Mouse (Mus musculus): ENCODE data around the gene Slc39a11.
"Not testable (repeated sequence)": the region's sequence is repeated elsewhere in the genome, so short reads cannot be mapped to it uniquely, and the experiment has no call there.

Slc39a11 gene

DNA sequence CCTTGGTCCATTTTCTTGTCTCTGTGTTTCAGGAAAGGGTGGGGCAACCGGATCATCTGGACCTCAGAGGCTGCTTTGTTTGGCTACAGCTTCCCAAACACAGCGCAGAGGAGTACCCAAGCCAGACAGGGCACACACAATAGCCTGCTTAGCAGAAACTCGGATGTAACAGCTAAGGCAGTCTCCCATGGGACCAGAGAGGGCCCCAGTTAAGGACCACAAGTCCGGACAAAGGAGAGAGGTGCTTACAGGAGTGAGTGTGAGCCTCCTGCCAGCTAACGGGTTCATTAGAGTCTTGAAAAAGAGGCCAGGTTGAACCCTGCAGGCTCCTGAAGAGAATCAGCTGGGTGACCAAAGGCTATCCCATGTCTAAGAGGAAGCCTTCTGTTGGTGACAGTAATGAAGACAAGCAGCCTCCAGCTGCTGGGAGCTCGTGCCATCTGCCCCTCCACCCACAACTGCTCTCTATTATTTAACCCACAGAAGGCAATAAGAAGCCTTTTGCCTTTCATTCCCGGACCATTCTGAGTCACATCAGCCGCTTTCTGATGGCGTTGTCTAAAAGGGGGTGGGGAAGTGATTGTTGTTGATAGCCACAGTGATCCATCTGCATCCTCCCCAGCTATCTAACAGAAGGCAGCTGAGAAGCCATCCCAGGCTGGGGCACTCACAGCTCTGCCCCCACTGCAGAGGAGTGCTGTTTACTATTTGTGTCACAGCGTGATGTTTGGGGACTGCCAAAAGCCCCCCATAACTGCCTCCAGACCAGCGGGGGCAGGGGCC is 65.8 kb downstream of the Slc39a11 start:
- DNase-seq, result peak; percentile 9 to 37

DNA sequence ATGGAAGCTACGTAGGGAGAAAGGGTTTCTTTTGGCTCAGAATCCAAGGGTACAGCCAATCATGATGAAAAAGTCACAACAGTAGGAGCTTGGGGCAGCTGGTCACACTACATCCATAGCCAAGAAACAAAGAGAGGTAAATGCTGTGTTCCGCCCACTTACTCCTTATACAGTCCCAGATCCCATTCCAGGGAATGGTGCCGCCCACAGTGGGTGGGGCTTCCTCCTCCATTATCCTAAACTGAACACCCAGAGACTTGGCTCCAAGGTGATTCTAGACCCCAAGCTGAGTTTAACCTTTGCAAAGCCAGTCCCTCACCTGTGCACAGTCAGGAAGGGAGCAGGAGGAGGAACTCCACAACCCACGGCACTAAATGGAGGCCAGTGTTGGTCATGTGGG is 72.7 kb downstream of the Slc39a11 start:
- DNase-seq, result no peak

DNA sequence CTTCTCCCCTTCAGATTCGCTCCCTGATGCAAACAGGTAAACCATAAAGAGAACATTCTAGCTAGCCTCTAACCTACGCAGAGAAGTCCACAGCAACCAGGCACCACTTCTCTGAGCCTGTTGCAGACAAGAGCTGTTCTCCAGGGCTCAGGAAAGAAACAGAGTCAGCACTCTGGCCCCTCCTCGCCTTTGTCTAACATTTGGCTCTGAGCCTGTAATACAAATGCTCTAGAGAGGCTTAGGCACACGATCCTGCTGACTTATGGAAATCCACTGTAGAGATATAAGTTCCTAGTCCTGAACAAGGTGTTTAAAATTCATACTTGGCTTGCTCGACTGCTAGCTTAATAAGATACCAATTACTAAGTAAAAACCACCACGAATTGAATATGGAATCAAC is 77.2 kb downstream of the Slc39a11 start:
- peak; percentile 6 to 22 for DNase-seq

DNA sequence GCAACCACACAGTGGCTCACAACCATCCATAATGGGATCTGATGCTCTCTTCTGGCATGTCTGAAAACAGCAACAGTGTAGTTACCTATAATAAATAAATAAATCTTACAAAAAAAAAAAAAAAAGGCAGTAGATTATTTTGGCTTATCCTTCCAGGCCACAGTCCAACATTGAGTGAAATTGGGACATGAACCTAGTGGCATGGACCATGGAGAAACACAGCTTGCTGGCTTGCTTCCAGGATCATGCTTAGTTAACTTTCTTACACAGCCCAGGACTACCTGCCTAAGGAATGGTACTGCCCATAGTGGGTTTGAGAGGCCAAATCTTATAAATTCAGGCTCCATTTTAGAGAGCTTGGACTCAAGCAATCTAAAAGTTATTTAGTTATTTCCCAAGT is 78.3 kb downstream of the Slc39a11 start:
- DNase-seq, result no peak

DNA sequence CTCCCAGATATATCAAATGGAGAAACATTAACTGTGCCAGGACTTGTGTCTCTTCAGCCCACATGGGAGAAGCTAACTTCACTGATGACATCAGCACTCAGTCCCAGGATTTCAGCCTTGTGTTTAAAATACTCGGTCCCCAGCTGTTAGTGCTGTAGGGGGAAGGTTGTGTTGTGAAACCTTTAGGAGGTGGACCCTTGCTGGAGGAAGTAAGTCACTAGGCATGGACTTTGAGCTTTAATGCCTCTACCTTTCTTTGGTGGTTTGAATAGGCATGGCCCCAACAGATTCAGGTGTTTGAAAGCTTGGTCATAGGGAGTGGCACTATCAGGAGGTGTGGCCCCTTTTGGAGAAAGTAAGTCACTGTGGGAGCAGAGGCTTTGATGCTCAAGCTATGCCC is 80.9 kb downstream of the Slc39a11 start:
- DNase-seq, result no peak

DNA sequence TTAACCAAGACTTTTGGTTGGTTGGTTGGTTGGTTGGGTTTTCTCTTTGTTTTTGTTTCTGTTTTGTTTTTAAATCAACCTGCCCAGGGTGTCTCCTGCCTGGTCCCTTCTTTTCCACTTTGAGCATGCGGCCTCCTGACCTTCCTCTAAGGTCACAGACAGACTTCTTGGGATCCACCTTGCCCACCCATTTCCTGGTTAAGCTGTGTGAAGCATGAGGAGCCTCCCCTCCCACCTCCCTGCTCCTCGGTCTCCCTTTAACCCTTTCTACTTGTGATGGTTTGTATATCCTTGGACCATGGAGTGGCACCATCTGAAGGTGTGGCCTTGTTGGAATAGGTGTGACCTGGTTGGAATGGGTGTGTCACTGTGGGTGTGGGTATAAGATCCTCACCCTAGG is 82.0 kb downstream of the Slc39a11 start:
- DNase-seq, result not testable (repeated sequence)

DNA sequence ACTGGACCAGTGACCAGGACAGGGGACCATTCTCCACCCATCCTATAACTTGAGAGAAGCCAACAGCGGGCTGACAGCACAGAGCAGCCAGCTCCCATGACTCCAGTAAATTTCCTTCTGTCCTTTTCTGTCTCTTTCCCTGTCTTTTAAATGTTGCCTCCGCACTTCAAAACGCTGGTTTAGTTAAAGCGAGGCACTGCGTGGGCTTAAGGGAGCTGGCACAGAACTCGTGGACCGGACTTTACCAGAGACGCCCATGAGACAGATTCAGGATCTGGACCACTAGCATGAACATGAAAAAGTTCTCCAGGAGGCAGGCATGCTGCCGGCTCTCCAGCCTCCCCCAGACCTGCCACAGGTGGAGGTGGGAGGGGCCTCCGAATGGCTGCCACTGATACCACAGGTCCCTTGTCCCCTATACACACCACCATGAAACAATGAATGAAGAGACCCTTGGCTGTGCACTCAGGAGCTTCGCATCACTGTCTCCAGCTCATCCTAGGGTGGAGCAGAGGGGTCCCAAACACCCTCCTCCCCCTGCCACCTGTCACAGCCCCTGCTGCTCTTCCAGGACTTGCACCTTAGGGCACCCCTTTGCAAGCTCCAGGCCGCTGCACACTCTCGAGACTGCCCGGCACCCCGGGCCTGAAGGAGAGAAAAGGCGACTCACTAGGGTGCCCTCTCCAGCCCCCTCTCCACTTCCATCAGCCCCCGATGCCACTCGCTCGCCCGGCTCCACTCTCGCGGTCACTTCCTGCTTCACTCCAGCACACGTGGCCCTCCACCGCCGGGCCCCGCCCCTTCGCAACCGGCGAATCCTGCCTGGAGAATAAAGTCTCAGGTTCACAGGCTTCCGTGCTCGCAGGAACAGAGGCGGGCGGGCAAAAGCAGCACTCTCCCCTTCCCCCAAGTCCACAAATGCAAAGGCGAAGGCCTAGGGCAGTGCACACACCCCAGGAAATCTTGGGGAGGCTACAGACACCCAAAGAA is 84.6 kb downstream of the Slc39a11 start:
- peak; percentile 81 to 84 for DNase-seq

DNA sequence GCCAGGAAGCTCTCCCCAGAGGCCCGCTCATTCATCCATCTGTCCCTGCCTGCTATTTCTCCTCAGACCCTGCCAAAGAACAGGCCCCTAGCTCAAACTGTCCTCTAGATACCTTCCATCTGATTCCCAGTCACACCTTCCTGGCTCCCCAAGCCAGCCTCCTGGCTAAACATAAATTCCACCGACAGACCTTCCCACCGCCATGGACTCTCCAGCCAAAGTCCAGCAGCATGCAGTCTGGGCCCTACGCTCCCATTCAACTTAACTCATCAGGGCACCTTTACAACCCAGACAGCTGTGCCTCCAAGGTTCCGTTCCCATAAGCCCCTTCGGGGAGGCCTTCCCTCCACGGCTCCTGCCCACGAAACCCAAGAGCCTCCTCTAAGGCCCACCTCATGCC is 87.6 kb downstream of the Slc39a11 start:
- DNase-seq, result no peak

DNA sequence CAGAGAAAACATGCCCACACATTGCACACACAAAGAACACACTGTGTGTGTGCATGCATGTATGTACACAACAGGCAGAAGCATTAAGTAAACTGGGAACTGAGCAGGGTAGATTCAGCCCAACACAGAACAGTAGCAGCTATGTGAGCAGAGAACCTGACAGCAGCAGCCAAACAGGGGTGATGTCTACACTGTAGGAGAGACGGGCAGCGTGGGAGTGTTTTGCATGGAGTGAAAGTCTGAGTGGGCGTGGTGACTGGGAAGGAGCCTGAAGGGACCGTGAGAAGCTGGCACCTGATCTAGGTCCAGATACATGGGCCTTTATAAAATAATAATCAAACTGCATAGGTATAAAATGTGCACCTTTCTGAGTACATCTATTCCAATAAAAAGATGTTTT is 89.7 kb downstream of the Slc39a11 start:
- no peak for DNase-seq

DNA sequence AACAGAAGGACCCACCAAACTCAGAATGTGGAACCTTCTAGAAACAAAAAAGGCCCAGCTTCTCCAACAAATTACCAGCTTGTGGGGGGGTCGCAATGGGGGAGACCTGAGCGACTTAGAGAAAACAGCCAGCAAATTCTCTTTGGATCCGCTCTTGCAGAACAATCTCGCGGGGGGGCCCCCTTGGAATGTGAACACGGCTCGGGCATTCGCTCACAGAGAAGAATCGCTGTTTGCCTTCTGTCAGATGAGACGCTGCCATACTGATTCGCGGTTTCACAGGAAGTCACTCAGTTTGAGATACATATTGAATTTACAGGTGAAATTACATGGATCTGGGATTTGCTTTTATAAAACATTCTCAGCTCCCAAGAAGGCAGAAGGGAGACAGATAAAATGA is 91.4 kb downstream of the Slc39a11 start:
- DNase-seq, result no peak

DNA sequence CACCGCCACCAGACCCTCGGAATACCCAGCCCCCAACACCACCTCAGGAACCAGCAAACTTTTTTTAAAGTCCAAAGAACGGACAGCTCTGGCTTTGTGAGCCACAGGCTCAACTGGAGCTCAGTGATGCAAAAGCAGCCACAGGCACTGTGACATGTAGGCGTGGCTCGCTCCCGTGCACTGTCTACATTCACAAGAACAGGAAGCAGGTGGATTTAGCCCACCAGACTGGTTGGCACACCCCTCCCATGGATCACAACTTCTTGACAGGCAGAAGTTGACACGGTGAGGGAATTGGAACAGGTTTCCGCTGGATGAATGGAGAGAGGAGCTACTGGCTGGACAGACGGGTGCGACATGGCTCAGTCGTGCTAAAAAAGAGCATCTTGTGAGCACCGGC is 93.7 kb downstream of the Slc39a11 start:
- DNase-seq, result no peak

DNA sequence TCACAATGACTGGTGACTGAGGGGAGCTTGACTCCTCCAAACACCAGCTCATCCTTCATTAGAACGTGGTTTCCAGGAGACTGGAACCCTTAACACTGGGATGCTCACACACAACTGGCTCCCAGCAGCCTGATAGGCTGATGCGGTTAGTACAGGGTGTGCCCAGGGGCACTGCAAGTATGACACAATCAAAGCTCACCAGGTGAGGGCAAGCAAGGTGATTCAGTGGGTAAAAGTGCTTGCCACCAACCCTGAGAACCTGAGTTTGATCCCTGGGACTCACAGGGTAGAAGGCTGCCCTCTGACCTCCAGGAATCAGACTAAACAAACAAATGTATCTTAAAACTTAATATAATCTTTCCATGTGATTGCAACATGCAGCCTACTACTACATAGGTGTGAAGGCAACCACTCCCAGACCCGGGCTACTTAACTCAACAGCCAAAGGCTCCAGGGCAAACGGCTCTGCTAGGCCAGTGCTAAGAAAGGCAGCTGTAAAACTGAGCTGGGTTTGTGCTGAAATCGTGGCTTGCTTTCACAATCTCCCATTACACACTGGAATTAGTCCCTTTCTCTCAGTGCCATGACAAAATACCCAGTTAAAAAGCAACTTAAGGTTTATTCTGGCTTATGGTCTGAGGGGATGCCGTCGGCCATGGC is 95.0 kb downstream of the Slc39a11 start:
- no peak for DNase-seq

DNA sequence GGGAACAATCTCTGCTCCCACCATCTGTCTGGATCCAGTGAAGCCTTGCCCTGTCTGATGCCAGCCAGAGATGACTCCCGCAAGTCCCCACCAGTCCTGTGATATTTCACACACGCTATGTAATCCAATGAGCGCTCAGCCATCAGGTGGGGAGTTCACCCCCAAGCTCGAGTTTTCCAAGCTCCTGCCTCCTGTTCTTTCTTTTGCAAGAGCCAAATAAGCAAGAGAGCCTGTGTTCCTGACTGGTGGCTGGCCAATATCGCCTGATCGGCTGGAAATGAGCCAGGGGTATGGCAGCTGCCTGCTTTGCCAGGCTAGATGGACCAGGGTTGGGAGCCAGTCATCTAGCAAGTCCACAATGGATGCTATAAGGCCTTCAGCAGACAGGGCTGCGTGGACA is 95.7 kb downstream of the Slc39a11 start:
- DNase-seq, result no peak

DNA sequence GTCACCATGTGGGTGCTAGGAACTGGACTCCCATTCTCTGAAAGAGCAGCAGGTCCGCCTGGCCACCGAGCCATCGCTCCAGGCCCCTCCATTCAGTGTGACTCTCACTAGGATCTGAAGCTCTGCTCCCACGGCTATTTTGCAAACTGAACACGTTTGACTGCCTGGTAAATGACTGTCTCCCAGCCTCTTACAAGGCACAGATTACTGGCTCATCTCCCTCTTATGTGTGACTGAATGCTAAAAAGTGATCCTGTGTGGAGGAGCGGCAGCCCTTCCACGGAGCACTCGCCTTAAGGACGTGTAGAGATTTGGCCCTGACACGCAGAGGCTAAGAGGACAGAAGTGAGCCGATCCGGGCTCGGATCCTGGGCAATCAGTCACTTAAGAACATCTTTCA is 96.3 kb downstream of the Slc39a11 start:
- no peak for DNase-seq

DNA sequence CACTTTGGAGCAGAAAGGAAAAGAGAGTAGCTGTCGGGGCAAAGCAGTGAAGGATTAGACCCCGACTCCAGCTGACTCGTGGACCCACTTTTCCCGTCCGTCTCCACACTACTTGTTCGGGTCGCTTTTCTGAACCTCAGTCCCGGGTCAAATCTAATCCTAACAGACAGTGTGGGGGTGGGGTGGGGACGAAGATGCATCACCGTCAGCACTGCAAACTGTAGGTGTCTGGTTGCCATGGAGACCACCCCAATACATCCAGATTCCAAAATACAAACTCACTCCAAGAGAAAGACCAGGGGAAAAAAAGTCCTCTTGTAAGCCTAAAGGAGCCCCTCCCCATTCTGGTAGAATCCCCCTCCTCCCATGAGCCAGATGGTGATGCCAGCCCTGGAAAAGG is 97.3 kb downstream of the Slc39a11 start:
- no peak for DNase-seq

DNA sequence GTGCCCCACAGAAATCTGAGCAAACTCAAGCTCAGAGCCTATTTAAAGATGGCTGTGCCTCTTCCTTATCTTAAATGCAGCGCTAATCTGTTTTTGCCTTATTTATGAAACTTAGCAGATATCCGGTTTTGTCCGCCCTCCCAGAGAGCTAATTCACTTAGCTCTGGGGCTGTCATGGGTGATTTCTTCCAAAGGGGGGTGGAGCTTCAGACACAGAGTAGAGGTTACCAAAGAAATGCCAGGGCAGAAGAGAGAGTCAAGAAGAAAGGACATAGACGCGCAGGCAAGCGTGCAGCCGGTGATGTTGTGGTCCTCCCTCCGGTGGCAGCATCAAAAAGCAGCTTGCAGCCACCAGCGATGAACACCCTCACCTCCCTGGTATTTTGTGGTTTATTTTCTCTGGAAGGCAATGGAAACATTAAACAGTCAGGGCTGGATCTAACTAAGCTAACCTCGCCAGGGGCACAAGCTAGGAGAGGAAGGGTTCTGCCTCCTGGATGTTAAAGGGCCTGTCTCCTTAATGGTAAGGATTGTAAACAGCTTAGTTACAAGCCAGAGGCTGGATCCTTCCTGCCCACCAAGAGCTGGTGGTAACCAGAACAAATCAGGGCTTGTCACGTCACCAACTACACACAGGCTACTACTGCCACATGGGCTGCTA is 103.5 kb downstream of the Slc39a11 start:
- DNase-seq, result no peak

DNA sequence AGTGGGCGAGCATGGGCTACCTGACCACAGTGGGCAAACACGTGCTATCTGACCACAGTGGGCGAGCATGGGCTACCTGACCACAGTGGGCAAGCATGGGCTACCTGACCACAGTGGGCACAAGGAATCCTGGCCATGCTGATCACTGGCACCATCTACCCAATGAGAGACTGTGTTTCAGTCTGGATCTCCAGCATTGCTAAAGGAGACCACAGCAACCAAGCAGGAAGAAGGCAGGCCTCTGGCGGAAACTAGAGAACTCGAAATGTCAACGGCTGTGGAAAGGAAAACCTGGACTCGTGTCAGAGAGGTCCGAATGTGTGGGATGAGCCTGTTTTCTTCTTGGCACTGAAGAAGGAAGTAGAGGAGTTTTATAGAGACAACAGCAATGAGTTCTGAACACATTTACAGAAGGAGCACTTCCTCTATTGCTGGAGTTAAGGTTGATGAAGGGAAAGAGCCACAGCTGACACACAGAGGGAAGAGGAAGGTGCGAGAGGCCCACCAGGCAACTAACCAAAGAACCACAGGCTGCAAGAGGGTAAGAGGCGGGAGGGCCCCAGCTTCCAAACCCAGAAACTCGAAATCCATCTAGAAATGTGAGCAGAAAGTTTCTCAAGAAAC is 105.8 kb downstream of the Slc39a11 start:
- no peak for DNase-seq

DNA sequence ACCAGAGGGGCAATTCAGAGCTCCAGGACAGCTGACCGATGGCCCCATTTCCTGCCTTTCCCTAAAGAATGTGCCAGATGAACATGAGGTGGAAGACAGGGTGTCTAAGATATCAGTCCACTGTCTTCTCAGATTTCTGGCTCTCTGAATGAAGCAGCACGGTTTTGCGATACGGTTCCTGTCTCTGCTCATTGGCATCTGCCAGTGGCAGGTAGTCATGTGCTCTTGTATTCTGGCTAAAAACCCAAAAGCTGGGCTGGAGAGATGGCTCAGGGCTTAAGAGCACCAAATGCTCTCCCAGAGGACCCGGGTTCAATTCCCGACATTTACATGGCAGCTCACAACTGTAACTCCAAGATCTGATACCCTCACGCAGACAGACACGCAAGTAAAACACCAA is 108.8 kb downstream of the Slc39a11 start:
- no peak for DNase-seq

DNA sequence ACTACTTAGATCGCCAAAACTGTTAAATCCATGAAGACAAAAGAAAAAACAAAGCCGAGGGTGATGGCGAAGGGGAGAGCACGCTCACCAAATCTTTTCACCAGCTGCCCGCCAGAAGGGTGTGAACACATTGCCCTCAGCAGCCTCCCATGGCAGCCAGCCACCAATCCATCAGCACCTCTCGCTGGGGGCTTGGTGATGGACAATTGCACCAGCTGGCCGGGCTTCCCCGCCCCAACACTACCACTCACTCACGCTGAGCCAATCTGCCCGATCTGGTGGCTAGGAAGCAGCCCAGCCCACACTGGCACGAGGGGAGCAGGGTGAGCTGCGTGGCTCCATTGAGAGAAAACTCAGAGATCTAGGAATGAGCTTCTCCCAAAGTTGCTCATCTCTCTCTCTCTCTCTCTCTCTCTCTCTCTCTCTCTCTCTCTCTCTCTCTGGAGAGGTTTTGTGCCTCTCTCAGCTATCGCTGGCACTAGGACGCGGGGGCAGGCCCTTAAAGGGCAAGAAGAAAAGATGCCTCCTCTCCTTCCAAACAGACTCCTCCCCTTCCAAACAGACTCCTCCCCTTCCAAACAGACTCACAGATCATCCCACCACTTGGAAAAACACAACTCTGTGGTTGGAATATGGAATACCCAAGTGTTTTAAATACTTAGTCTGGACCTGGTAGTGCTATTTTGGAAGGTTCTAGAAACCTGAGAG is 110.2 kb downstream of the Slc39a11 start:
- peak; percentile 24 to 52 for DNase-seq

DNA sequence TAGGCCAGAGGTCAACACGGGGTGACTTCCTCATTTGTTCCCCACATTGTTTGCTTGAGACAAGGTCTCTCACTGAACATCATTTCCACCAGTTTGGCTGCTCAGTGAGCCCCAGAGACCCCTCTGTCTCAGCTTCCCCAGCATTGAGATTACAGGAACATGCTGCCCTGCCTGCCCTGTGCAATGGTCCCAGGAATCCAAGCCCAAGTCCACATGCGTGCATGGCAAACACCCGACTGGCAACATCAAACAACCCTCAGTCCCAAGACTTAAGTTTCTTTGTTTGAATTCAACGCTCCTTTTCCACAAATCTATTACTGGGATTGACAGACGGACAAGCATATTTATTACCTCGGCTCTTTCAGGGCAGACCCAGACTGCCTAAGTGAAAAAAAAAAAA is 110.8 kb downstream of the Slc39a11 start:
- DNase-seq, result no peak

DNA sequence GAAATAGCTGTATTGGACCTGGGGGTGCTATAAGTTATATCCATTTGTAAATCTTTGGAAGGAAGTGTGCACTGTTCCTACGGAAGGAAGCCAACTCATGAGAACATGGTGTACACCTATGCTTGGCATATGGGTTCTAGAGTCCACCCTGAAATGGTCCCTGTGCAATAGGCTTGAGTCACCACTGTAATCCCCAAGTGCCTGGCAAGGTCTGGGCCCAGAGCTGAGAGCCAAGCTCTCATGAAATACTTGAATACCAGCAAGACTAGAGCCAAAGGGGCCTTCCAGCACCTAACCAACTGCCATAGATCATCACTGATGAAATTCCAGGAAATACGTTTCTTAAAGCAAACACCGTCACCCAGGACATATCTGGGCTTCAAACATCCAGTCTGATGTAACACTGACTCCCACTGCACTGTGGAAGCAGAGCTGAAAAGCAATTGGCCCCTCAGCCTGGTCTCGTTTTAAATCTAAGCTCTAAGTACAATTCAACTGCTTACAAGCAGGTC is 111.4 kb downstream of the Slc39a11 start:
- DNase-seq, result peak in 1 of 2 experiments; percentile 16

Measured in lung, adult 18-20 months (tissue).